Mouse (Mus musculus): ENCODE results near the gene Timm50. TPM values are rescaled to one million over a fixed set of nuclear protein-coding genes. Genes with fewer than 3 reads are reported as not detected.

Gene Timm50
- 3.6 TPM for polyA plus RNA-seq (2014; fragmentation: Illumina TruSeq; extraction: RNeasy Lipid Tissue Mini Kit (QIAGEN cat#74804); ENCODE audit: low replicate concordance)

GRCm38 (mm10) chr7:28311926-28312543, at the start of gene Timm50:
Gene Timm50 (minus strand): TSS chr7:28312072.

GRCm38 (mm10) chr7:28350155-28350883, 38.4 kb upstream of the Timm50 start, which contains the start of gene Rps16:
Gene Rps16 (plus strand): TSS chr7:28350652.

GRCm38 (mm10) chr7:28338108-28338998, 26.5 kb upstream of the Timm50 start, which contains the start of gene Supt5:
Gene Supt5 (minus strand): TSS chr7:28338746.

GRCm38 (mm10) chr7:28301616-28302433, 10.0 kb downstream of the Timm50 start, which contains the start of gene Dll3:
Gene Dll3 (minus strand): TSS chr7:28302238.

GRCm38 (mm10) chr7:28290638-28291590, 21.0 kb downstream of the Timm50 start, which contains the start of gene Selenov:
Gene Selenov (minus strand): TSS chr7:28291186.

GRCm38 (mm10) chr7:28277615-28278278, 34.1 kb downstream of the Timm50 start, which contains the start of gene Eid2b:
Gene Eid2b (plus strand): TSS chr7:28277739.

GRCm38 (mm10) chr7:28267129-28268041, 44.5 kb downstream of the Timm50 start, which contains the start of gene Eid2:
Gene Eid2 (plus strand): TSS chr7:28267881.

Other genes with a start within 250 kb of the Timm50 start
- gene Fcgbp, start 240.8 kb downstream of the Timm50 start, polyA plus RNA-seq (2014; fragmentation: Illumina TruSeq; extraction: RNeasy Lipid Tissue Mini Kit (QIAGEN cat#74804); ENCODE audit: low replicate concordance), result 12.5 TPM
- gene 9530053A07Rik, start 182.6 kb downstream of the Timm50 start, polyA plus RNA-seq (2014; fragmentation: Illumina TruSeq; extraction: RNeasy Lipid Tissue Mini Kit (QIAGEN cat#74804); ENCODE audit: low replicate concordance), result not detected
- gene Fbl, start 142.4 kb downstream of the Timm50 start, polyA plus RNA-seq (2014; fragmentation: Illumina TruSeq; extraction: RNeasy Lipid Tissue Mini Kit (QIAGEN cat#74804); ENCODE audit: low replicate concordance), result 9.7 TPM
- gene Dyrk1b, start 132.6 kb downstream of the Timm50 start, polyA plus RNA-seq (2014; fragmentation: Illumina TruSeq; extraction: RNeasy Lipid Tissue Mini Kit (QIAGEN cat#74804); ENCODE audit: low replicate concordance), result 0.19 TPM
- gene Eid2, start 44.2 kb downstream of the Timm50 start, polyA plus RNA-seq (2014; fragmentation: Illumina TruSeq; extraction: RNeasy Lipid Tissue Mini Kit (QIAGEN cat#74804); ENCODE audit: low replicate concordance), result 1.9 TPM
- 5.1 TPM for gene Eid2b, start 34.3 kb downstream of the Timm50 start, polyA plus RNA-seq (2014; fragmentation: Illumina TruSeq; extraction: RNeasy Lipid Tissue Mini Kit (QIAGEN cat#74804); ENCODE audit: low replicate concordance)
- not detected for gene Selenov, start 20.9 kb downstream of the Timm50 start, polyA plus RNA-seq (2014; fragmentation: Illumina TruSeq; extraction: RNeasy Lipid Tissue Mini Kit (QIAGEN cat#74804); ENCODE audit: low replicate concordance)
- gene Dll3, start 9.8 kb downstream of the Timm50 start, polyA plus RNA-seq (2014; fragmentation: Illumina TruSeq; extraction: RNeasy Lipid Tissue Mini Kit (QIAGEN cat#74804); ENCODE audit: low replicate concordance), result not detected
- gene Supt5, start 26.7 kb upstream of the Timm50 start, polyA plus RNA-seq (2014; fragmentation: Illumina TruSeq; extraction: RNeasy Lipid Tissue Mini Kit (QIAGEN cat#74804); ENCODE audit: low replicate concordance), result 17.7 TPM
- gene Rps16, start 38.6 kb upstream of the Timm50 start, polyA plus RNA-seq (2014; fragmentation: Illumina TruSeq; extraction: RNeasy Lipid Tissue Mini Kit (QIAGEN cat#74804); ENCODE audit: low replicate concordance), result 88.0 TPM
- gene Plekhg2, start 60.5 kb upstream of the Timm50 start, polyA plus RNA-seq (2014; fragmentation: Illumina TruSeq; extraction: RNeasy Lipid Tissue Mini Kit (QIAGEN cat#74804); ENCODE audit: low replicate concordance), result 1.4 TPM
- gene Zfp36, start 68.2 kb upstream of the Timm50 start, polyA plus RNA-seq (2014; fragmentation: Illumina TruSeq; extraction: RNeasy Lipid Tissue Mini Kit (QIAGEN cat#74804); ENCODE audit: low replicate concordance), result 49.2 TPM
- 1.0 TPM for gene Med29, start 80.6 kb upstream of the Timm50 start, polyA plus RNA-seq (2014; fragmentation: Illumina TruSeq; extraction: RNeasy Lipid Tissue Mini Kit (QIAGEN cat#74804); ENCODE audit: low replicate concordance)
- gene Paf1, start 80.9 kb upstream of the Timm50 start, polyA plus RNA-seq (2014; fragmentation: Illumina TruSeq; extraction: RNeasy Lipid Tissue Mini Kit (QIAGEN cat#74804); ENCODE audit: low replicate concordance), result 41.1 TPM
- gene Gmfg, start 125.4 kb upstream of the Timm50 start, polyA plus RNA-seq (2014; fragmentation: Illumina TruSeq; extraction: RNeasy Lipid Tissue Mini Kit (QIAGEN cat#74804); ENCODE audit: low replicate concordance), result 12.2 TPM
- not detected for gene Lrfn1, start 139.9 kb upstream of the Timm50 start, polyA plus RNA-seq (2014; fragmentation: Illumina TruSeq; extraction: RNeasy Lipid Tissue Mini Kit (QIAGEN cat#74804); ENCODE audit: low replicate concordance)
- gene Ifnl2, start 198.4 kb upstream of the Timm50 start, polyA plus RNA-seq (2014; fragmentation: Illumina TruSeq; extraction: RNeasy Lipid Tissue Mini Kit (QIAGEN cat#74804); ENCODE audit: low replicate concordance), result not detected
- gene Ifnl3, start 210.8 kb upstream of the Timm50 start, polyA plus RNA-seq (2014; fragmentation: Illumina TruSeq; extraction: RNeasy Lipid Tissue Mini Kit (QIAGEN cat#74804); ENCODE audit: low replicate concordance), result not detected
- gene Sycn, start 228.8 kb upstream of the Timm50 start, polyA plus RNA-seq (2014; fragmentation: Illumina TruSeq; extraction: RNeasy Lipid Tissue Mini Kit (QIAGEN cat#74804); ENCODE audit: low replicate concordance), result 1.0 TPM
- not detected for gene Nccrp1, start 235.2 kb upstream of the Timm50 start, polyA plus RNA-seq (2014; fragmentation: Illumina TruSeq; extraction: RNeasy Lipid Tissue Mini Kit (QIAGEN cat#74804); ENCODE audit: low replicate concordance)